Mouse (Mus musculus) liver, embryonic 12.5 days (tissue): Measurements from ENCODE around the gene Actr6. TPM values are rescaled to one million over a fixed set of nuclear protein-coding genes. Genes with fewer than 3 reads are reported as not detected.

Experiments
- ATAC-seq: fragments of 200-750 bp; cut with Nextera tagmentation; 2 replicates; pipeline ENCODE4 v1.8.0; 2017; ENCODE audit warnings: moderate number of reproducible peaks, mild to moderate bottlenecking, moderate library complexity
- H3K27ac ChIP-seq: fragments of 300-500 bp; sonication (generic); 2 replicates; pipeline ENCODE4 v1.5.1; 2016; ENCODE audit warnings: mild to moderate bottlenecking
- H3K27me3 ChIP-seq: fragments of 300-500 bp; sonication (generic); replicated peaks from 2 replicates; pipeline ENCODE4 v1.6.1; 2016; ENCODE audit warnings: mild to moderate bottlenecking, moderate library complexity
- H3K36me3 ChIP-seq: fragments of 300-500 bp; sonication (generic); 2 replicates; pipeline ENCODE4 v1.6.1; 2016; ENCODE audit warnings: mild to moderate bottlenecking, moderate library complexity
- H3K4me1 ChIP-seq: fragments of 300-500 bp; sonication (generic); 2 replicates; pipeline ENCODE4 v1.6.1; 2016
- H3K4me2 ChIP-seq: fragments of 300-500 bp; sonication (generic); 2 replicates; pipeline ENCODE4 v1.6.1; 2016; ENCODE audit warnings: mild to moderate bottlenecking, moderate library complexity
- H3K4me3 ChIP-seq: fragments of 300-500 bp; sonication (generic); 2 replicates; pipeline ENCODE4 v1.5.1; 2016; ENCODE audit warnings: mild to moderate bottlenecking, moderate library complexity
- H3K9ac ChIP-seq: fragments of 300-500 bp; sonication (generic); 2 replicates; pipeline ENCODE4 v1.6.1; 2016; ENCODE audit warnings: mild to moderate bottlenecking, moderate library complexity
- H3K9me3 ChIP-seq: fragments of 300-500 bp; sonication (generic); replicated peaks from 2 replicates; pipeline ENCODE4 v1.6.1; 2016; ENCODE audit warnings: mild to moderate bottlenecking, moderate library complexity
- WGBS: fragments of 180-500 bp; shearing (Covaris S2); methylation state at CpG from one replicate; pipeline ENCODE4 v1.1.7; 2016; ENCODE audit not compliant: insufficient replicate concordance; 5-methylcytosine and 5-hydroxymethylcytosine counted together
- polyA plus RNA-seq: library from polyadenylated mRNA; unstranded; fragments of >200 nt; fragmentation: Nextera tagmentation; extraction: Ambion mirVana; gene quantifications from 2 replicates; pipeline ENCODE4 v1.2.1, GENCODE M21; 2016

Gene Actr6
- polyA plus RNA-seq, 1 experiment from 2014 or later, result 19.1 TPM

DNA sequence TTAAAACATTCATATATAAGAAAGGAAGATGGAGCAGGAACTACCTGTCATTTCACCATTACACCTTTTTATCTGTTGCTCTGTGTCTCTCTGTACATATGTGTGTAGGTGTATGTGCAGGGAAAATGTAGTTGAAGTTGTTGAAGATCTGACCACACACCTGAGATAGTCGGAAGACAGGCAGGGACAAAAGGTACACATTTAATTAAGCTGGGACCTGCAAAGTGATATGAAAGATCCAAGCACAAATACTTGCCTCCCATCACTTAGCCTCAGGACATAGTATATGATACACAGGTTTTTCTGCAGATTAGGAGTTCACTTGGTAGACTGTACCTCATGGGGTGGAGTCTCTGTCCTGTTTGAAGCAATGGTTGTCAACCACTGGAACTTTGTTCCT is 15.8 kb upstream of the Actr6 start:
- no peak overlapping the region for H3K27ac ChIP-seq
- H3K9ac ChIP-seq, result no peak overlapping the region
- 71% methylated on average over 1 of the region's 1 CpGs for WGBS
- no peak for ATAC-seq
- H3K4me1 ChIP-seq, result peaks cover 44% of the 10 kb centered on the region
- no peaks in the 10 kb centered on the region for H3K27me3 ChIP-seq
- H3K36me3 ChIP-seq, result no peaks in the 10 kb centered on the region
- no peak overlapping the region for H3K4me2 ChIP-seq
- H3K4me3 ChIP-seq, result no peak overlapping the region
- H3K9me3 ChIP-seq, result no peaks in the 10 kb centered on the region

DNA sequence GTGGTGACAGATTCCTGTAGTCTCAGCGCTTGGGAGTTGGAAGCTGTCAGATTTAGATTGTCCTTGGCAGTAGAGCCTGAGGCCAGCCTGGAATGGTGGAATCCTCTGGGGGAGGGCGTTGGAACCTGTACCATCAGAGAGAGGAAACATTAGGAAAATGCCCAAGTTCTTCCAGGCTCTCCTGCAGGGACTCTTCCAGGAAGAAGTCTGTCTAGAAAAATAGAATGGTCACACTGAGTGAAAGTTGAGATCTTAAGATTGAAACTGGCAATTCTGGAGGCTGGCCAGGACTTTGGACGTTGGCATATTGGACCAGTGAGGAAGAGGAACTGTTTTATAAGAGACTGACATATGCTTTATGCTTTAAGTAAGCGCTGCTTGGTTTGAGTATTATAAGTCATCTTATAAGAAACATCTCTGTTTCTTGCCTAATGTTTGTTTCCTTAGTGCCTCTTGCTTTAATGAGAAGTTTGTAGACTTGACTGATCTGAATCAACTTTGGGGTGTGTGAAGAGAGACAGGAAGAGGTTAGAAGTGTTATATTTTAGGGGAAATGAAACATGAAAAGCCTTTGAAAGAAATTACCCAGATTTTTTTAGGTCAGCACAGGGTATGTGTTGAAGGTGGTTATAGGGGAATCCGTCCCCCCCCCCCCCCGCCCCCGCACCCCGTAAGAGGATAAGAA is 15.3 kb upstream of the Actr6 start:
- Histone ChIP-seq H3K4me2 (no peak overlapping the region), H3K9me3 (no peaks in the 10 kb centered on the region), H3K4me1 (peaks cover 41% of the 10 kb centered on the region), H3K36me3 (no peaks in the 10 kb centered on the region), H3K4me3 (no peak overlapping the region), H3K27ac (no peak overlapping the region), H3K27me3 (no peaks in the 10 kb centered on the region), H3K9ac (no peak overlapping the region)
- no peak for ATAC-seq
- WGBS, result 78% methylated on average over 8 of the region's 8 CpGs

DNA sequence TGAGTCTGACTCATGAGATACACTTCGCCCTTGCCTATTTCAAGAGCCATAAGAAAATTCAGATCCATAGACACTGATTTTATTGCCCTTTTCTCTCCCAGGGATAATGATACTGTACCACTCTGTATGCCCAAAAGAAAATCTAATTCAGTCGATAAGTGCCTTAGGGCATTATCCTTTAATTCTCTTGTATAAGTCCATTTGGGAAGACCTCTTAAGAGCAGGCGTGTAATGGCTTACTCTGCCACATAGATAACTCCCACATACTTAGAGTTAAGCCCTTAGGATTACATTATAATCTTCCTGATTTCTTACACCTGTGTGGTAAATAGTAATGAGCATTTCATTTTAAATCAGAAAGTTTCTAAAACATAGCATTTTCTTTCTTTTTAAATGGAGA is 14.5 kb upstream of the Actr6 start:
- H3K4me2 ChIP-seq, result no peak overlapping the region
- no peak overlapping the region for H3K9ac ChIP-seq
- peaks cover 41% of the 10 kb centered on the region for H3K4me1 ChIP-seq
- no peaks in the 10 kb centered on the region for H3K9me3 ChIP-seq
- no peaks in the 10 kb centered on the region for H3K36me3 ChIP-seq
- 77% methylated on average over 3 of the region's 3 CpGs for WGBS
- no peak overlapping the region for H3K27ac ChIP-seq
- H3K27me3 ChIP-seq, result no peaks in the 10 kb centered on the region
- ATAC-seq, result no peak
- no peak overlapping the region for H3K4me3 ChIP-seq

DNA sequence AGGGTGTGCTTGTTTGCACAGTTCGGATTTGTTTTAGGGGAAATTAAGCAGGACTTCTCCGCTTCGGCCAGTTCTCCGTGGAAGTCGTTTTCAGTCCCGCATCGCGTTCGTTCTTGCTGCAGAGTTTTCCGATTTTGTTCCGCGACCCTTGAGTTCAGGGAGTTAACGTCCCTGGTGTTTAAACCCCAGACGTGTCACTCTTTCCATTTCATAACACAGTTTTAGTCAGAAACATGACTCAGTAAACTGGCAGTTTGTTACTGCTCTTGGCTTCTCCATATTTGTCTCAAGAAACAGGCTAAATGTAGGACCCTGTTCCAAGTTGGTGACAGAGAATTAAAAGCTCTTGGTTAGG is 13.5 kb upstream of the Actr6 start:
- WGBS, result under 1% methylated on average over 14 of the region's 14 CpGs
- no peaks in the 10 kb centered on the region for H3K36me3 ChIP-seq
- H3K4me1 ChIP-seq, result peaks cover 38% of the 10 kb centered on the region
- peak overlapping the region; percentile 91 for H3K9ac ChIP-seq
- H3K9me3 ChIP-seq, result no peaks in the 10 kb centered on the region
- ATAC-seq, result no peak
- H3K4me2 ChIP-seq, result peak overlapping the region; percentile 96
- H3K4me3 ChIP-seq, result peak overlapping the region; percentile 93
- no peaks in the 10 kb centered on the region for H3K27me3 ChIP-seq
- H3K27ac ChIP-seq, result peak overlapping the region; percentile 79

DNA sequence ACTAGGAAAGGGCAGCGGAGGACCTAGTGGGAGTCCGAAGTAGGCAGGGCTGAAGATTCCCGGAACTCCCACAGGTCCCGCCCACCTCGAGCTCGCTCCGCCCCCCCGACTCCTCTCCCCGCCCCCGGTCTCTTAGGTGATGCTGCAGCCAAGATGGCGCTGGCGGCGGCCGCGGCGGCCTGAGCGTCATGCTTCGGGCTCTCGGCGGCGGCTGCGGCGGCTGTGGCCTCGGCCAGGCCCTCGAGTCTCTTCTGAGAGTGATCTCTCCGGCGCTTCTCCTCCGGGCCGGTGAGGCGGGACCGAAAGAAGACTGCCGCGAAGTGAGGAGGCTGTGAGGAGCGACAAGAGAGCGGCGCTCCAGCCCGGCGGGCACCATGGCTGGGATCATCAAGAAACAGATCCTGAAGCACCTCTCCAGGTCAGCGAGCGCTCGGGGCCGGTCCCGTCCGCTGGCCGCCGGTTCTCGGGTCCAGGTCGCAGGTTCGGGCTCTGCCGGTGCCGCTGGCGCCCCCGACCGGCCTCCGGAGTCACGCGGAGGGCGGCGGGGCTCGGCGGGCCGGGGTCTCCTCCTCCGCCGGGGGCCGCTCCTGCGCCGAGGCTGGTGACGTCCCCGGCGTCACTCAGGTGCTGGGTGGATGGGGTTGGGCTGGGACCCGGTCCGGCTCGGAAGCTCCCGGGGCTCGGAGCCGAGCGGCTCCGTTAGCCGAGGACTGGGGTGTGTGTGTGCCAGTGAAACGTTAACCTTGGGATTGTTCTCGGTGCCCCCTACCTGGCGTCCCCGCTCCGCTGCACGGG is 13.0 kb upstream of the Actr6 start, which contains the start of gene Uhrf1bp1l:
Uhrf1bp1l (plus strand) TSS at position 121 of the 795 bp plus-strand sequence.
- Histone ChIP-seq H3K9ac (peak within 1 kb of the TSS; percentile 91), H3K4me3 (peak within 1 kb of the TSS; percentile 93), H3K4me2 (peak within 1 kb of the TSS; percentile 96), H3K27ac (peak within 1 kb of the TSS; percentile 79), H3K36me3 (no peaks in the 10 kb centered on the region), H3K27me3 (no peaks in the 10 kb centered on the region), H3K9me3 (no peaks in the 10 kb centered on the region), H3K4me1 (peaks cover 38% of the 10 kb centered on the region)
- peak; percentile 96 for ATAC-seq
- WGBS, result under 1% methylated on average over 84 of the region's 85 CpGs

DNA sequence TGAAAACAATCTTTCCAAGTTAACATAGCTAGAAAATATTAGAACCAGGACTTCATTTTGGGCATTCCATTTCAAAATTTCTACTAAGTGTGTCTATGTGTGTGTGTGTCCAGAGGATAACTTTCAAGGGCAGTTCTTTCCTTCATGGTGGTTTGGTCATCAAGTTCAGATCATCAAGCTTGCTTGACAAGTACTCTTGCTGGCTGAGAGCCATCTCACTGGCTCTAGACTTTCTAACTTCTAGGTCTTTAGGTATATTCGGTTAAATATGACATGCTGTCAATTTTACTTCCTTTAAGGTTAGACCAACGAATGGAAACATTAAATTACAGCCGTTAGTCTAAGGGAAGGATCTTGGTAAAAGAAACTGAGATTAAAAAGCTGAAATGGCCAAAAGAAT is 12.2 kb upstream of the Actr6 start:
- 17% methylated on average over 3 of the region's 3 CpGs for WGBS

DNA sequence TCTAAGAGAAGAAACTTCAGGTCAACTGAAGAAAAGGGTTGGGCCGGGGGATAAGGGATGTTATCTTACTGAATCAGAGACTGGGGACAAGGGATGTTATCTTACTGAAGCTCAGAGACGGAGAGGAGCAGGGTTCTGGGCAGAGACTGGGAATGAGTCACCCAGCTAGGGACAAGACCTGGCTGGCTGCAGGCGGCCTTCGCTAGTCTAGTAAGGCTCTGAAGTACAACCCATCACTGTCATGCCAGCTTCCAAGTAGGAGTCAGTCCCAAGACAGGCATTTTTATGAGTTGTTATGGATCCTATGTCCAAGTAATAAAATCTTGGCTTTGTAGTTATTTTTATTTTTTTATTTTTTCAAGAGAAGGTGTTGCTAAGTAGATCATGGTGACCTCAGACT is 11.2 kb upstream of the Actr6 start:
- H3K9ac ChIP-seq, result no peak overlapping the region
- H3K9me3 ChIP-seq, result no peaks in the 10 kb centered on the region
- H3K27ac ChIP-seq, result no peak overlapping the region
- 69% methylated on average over 4 of the region's 4 CpGs for WGBS
- no peak overlapping the region for H3K4me2 ChIP-seq
- H3K36me3 ChIP-seq, result no peaks in the 10 kb centered on the region
- H3K4me1 ChIP-seq, result peaks cover 34% of the 10 kb centered on the region
- no peak overlapping the region for H3K4me3 ChIP-seq
- no peaks in the 10 kb centered on the region for H3K27me3 ChIP-seq
- ATAC-seq, result no peak

More for the DNA sequence above, 12.2 kb upstream of the Actr6 start:
- H3K36me3 ChIP-seq, result no peaks in the 10 kb centered on the region
- no peak for ATAC-seq
- H3K9ac ChIP-seq, result peak overlapping the region; percentile 91; the same call in 1 of the 2 replicates
- H3K27ac ChIP-seq, result no peak overlapping the region
- H3K27me3 ChIP-seq, result no peaks in the 10 kb centered on the region
- H3K4me2 ChIP-seq, result peak overlapping the region; percentile 96
- peak overlapping the region; percentile 93 for H3K4me3 ChIP-seq
- H3K9me3 ChIP-seq, result no peaks in the 10 kb centered on the region
- peaks cover 38% of the 10 kb centered on the region for H3K4me1 ChIP-seq

DNA sequence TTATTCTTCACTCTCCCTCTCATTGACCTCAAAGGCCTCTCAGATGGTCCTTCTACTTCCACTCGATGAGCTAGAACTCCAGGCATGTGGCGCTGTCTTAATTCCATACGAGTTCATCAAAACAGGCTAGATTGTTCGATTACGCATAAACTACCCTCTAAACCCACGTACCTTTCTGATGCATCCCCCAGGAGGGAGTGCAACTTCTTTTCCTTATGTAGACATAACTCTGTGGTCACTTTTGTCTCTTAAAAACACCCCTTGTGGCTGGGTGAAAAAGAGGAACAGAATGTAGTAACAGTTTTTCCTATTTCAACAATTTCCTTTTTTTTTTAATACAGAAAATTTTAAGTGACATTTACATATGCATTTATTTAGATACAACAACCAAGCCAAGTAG is 8.9 kb upstream of the Actr6 start:
- H3K36me3 ChIP-seq, result no peaks in the 10 kb centered on the region
- no peaks in the 10 kb centered on the region for H3K9me3 ChIP-seq
- ATAC-seq, result no peak
- H3K27ac ChIP-seq, result no peak overlapping the region
- no peak overlapping the region for H3K4me3 ChIP-seq
- H3K9ac ChIP-seq, result no peak overlapping the region
- 38% methylated on average over 6 of the region's 6 CpGs for WGBS
- no peaks in the 10 kb centered on the region for H3K27me3 ChIP-seq
- H3K4me2 ChIP-seq, result no peak overlapping the region
- H3K4me1 ChIP-seq, result peaks cover 16% of the 10 kb centered on the region

DNA sequence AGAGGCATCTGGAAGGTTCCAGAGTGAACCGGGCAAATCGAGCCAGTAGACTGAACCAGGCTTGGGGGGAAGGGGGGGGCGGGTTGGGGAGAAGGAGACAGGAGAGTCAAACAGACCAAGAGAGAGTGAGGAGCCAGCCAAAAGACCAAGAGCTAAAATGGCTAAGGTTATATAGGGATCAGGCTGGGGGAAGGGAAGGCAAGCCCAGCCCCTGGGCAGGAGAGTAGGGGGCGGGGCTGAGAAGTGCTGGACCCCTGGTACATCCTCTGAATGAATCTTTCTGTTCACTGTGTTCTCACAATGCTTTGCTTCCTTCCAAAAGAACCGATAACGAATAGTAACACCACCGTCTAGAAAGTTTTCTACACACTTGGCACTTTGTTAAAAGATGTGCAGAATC is 7.6 kb upstream of the Actr6 start:
- H3K9ac ChIP-seq, result no peak overlapping the region
- no peak overlapping the region for H3K4me2 ChIP-seq
- H3K4me3 ChIP-seq, result no peak overlapping the region
- ATAC-seq, result no peak
- no peaks in the 10 kb centered on the region for H3K9me3 ChIP-seq
- no peaks in the 10 kb centered on the region for H3K27me3 ChIP-seq
- WGBS, result 57% methylated on average over 7 of the region's 7 CpGs
- peaks cover 10% of the 10 kb centered on the region for H3K4me1 ChIP-seq
- H3K27ac ChIP-seq, result no peak overlapping the region
- H3K36me3 ChIP-seq, result no peaks in the 10 kb centered on the region

DNA sequence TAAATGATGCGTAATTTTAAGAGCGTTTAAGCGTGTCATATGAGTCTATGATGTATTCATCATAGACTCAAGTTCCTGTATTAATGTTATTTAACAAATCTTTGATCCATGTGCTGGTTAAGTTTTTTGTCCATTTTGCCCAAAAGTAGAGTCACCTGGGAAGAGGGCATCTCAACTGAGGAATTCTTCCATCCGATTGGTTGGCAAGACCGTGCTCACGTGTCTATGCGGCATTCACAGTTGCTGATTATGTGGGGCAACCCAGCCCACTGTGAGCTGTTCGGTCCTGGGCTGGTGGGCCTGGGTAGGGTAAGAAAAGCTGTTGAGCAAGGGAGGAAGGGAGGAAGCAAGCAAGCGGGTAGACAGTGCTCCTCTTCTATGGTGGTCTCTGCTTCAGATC is 6.3 kb upstream of the Actr6 start:
- Histone ChIP-seq H3K4me1 (no peaks in the 10 kb centered on the region), H3K4me2 (no peak overlapping the region), H3K27ac (no peak overlapping the region), H3K9ac (no peak overlapping the region), H3K4me3 (no peak overlapping the region), H3K9me3 (no peaks in the 10 kb centered on the region), H3K27me3 (no peaks in the 10 kb centered on the region; the same call in 1 of the 2 replicates), H3K36me3 (no peaks in the 10 kb centered on the region)
- ATAC-seq, result no peak
- WGBS, result 84% methylated on average over 9 of the region's 9 CpGs

DNA sequence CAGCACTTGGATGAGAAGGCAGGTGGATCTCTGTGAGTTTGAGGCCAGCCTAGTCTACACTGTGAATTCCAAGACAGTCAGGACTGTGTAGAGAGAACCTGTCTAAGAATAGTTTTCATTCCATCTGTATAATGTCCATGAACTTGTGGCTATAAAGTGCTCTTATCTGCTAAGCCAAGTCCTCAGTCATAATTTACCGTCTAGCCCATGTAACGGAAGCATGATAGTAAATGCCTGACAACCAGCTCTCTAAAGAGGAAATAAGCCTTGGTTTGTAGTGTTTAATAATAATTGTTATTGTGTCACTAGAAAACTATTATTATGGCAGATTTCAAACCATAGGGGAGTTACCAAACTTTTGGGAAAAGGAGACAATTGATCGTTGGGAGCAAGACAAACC is 5.8 kb upstream of the Actr6 start:
- no peak overlapping the region for H3K9ac ChIP-seq
- no peak for ATAC-seq
- H3K4me1 ChIP-seq, result peaks cover under 1% of the 10 kb centered on the region
- H3K9me3 ChIP-seq, result no peaks in the 10 kb centered on the region
- no peak overlapping the region for H3K27ac ChIP-seq
- no peak overlapping the region for H3K4me3 ChIP-seq
- H3K36me3 ChIP-seq, result no peaks in the 10 kb centered on the region
- H3K27me3 ChIP-seq, result no peaks in the 10 kb centered on the region; the same call in 1 of the 2 replicates
- no peak overlapping the region for H3K4me2 ChIP-seq
- 52% methylated on average over 3 of the region's 3 CpGs for WGBS

DNA sequence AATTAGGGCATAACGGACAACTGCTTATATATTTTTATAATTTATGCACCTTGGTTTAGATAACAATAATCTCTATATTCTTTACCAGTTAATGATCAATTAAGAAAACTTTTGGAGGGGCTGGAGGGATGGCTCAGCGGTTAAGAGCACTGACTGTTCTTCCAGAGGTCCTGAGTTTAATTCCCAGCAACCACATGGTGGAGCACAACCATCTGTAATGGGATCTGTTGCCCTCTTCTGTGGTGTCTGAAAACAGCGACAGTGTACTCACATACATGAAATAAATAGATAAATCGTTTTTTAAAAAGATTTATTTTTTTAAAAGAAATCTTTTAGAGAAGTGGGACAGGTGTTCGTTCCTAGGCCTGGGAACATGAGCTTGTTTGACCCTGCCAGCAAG is 5.0 kb upstream of the Actr6 start:
- no peak overlapping the region for H3K9ac ChIP-seq
- no peaks in the 10 kb centered on the region for H3K36me3 ChIP-seq
- H3K4me3 ChIP-seq, result no peak overlapping the region
- no peaks in the 10 kb centered on the region; the same call in 1 of the 2 replicates for H3K27me3 ChIP-seq
- H3K27ac ChIP-seq, result no peak overlapping the region
- ATAC-seq, result no peak
- 35% methylated on average over 5 of the region's 5 CpGs for WGBS
- peaks cover 5% of the 10 kb centered on the region for H3K4me1 ChIP-seq
- no peak overlapping the region for H3K4me2 ChIP-seq
- no peaks in the 10 kb centered on the region for H3K9me3 ChIP-seq
